Mouse (Mus musculus) brain, embryonic 14.5 days (tissue): ENCODE data around the gene Vipr1.

ENCODE experiments used
- CTCF ChIP-seq: fragments of 200-500 bp; IDR thresholded peaks from 2 replicates; pipeline ENCODE4 v1.5.1; 2012; ENCODE audit warnings: inconsistent platforms, mild to moderate bottlenecking, moderate library complexity, borderline replicate concordance; ENCODE audit not compliant: insufficient read depth, insufficient read length; ENCODE audit errors: extremely low read depth
- POLR2A ChIP-seq: fragments of 200-500 bp; IDR thresholded peaks from 2 replicates; pipeline ENCODE4 v1.6.1; 2012; ENCODE audit warnings: mild to moderate bottlenecking, inconsistent platforms, borderline replicate concordance; ENCODE audit not compliant: poor library complexity, insufficient read depth, insufficient read length, severe bottlenecking; ENCODE audit errors: extremely low read depth

DNA sequence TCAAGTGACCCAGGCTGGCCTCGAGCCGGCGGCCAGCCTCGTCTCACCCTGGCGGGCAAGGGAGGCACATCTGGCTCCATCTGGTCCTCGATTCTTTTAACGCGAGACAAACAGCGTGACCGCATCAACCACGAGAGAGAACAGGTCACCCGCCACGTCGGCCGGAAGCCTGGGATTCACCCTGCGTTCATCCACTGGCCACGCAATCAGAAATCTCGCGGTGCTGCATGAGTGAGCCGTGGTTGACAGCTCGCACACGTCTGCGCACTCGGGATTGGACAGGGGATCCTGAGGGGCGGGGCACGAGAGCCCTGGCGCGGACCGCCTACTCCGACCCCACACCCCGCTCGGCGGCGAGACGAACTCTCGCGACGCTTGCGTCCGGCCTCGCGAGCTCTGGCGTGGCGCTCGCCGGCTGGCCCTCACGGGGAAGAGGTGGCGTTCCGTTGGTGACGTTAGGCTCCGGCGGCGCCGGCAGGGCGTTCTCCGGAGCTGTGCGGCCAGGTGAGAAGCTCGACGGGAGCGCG, 76.3 kb downstream of the Vipr1 start, which contains the start of gene Nktr:
- peak; percentile 70 for TF ChIP-seq POLR2A
- no peak for TF ChIP-seq CTCF
